Mouse (Mus musculus): ENCODE measurements around the gene Agtpbp1.

- no peak for TF ChIP-seq CTCF (IDR thresholded peaks at IDR 0.05; ENCODE audit: extremely low read depth, insufficient read depth, insufficient read length, insufficient replicate concordance)
- no peak for TF ChIP-seq POLR2A (IDR thresholded peaks at IDR 0.05; ENCODE audit: low read depth, low read length)
Observed at GRCm38 (mm10) chr13:59554772-59555505, 30.1 kb downstream of the Agtpbp1 start.
